Mouse (Mus musculus) T-helper 17 cell (primary cell): ENCODE data around the gene Cd300ld5.
"Not testable (repeated sequence)": the region's sequence is repeated elsewhere in the genome, so short reads cannot be mapped to it uniquely, and the experiment has no call there.

ENCODE experiments used
- in situ Hi-C, 2 experiments: fragments of 300-600 bp; cut with MboI, MseI; formaldehyde crosslinking; loops; 1 replicate in 1 of 2; 2 replicates in 1 of 2; pipeline ENCODE4 v1.15.1; 2025; ENCODE audit warnings: high pct_unique_total_duplicates in 2 of 2

Cd300ld5 gene

GRCm38 (mm10) chr11:115052206-115052605 lies 14.6 kb upstream of the Cd300ld5 start:
- in situ Hi-C loops, result loop anchor here in 1 of 2 experiments (5.0 kb wide), 1 partner anchor 35 kb away; the partner anchor contains the start of gene Cd300ld2

GRCm38 (mm10) chr11:115049282-115049895 lies 11.8 kb upstream of the Cd300ld5 start:
- in situ Hi-C loops, result no loop called here

- in situ Hi-C loops, result no loop called here
These were observed 10.7 kb upstream of the Cd300ld5 start, which contains the start of gene Cd300ld3 for GRCm38 (mm10) chr11:115048259-115048658. Gene Cd300ld3 (minus strand): TSS chr11:115048409.

GRCm38 (mm10) chr11:115026912-115027311 lies 10.7 kb downstream of the Cd300ld5 start, which contains the start of gene Cd300ld4:
Gene Cd300ld4 (minus strand): TSS chr11:115027012.
- in situ Hi-C loops, result not testable (repeated sequence)

- in situ Hi-C loops, result loop anchor here in 1 of 2 experiments (5.0 kb wide), 1 partner anchor 36 kb away; no protein-coding TSS in a partner anchor
These were observed 21.5 kb downstream of the Cd300ld5 start, which contains the start of gene Cd300ld2 for GRCm38 (mm10) chr11:115016093-115016492. Gene Cd300ld2 (minus strand): TSS chr11:115016193.

GRCm38 (mm10) chr11:115004070-115004469 lies 33.5 kb downstream of the Cd300ld5 start:
- in situ Hi-C loops, result loop anchor here (5.0 kb wide), 1 partner anchor 33 kb away; the partner anchor contains the start of gene Cd300ld5 (in 2 of the 2)

- in situ Hi-C loops, result loop anchor here (5.0 kb wide), 1 partner anchor 36 kb away; the partner anchor contains the start of gene Cd300ld5 (in 2 of the 2)
These were observed 36.0 kb downstream of the Cd300ld5 start, which contains the start of gene Cd300c2 for GRCm38 (mm10) chr11:115001474-115002040. Gene Cd300c2 (minus strand): TSS chr11:115001880.

- in situ Hi-C loops, result loop anchor here in 1 of 2 experiments (10.0 kb wide), 1 partner anchor 45 kb away; the partner anchor contains the start of gene Cd300ld5
These were observed 47.8 kb downstream of the Cd300ld5 start, which contains the start of gene Cd300ld for GRCm38 (mm10) chr11:114989793-114990192. Gene Cd300ld (minus strand): TSS chr11:114989922.

GRCm38 (mm10) chr11:114981866-114982265 lies 55.7 kb downstream of the Cd300ld5 start:
- in situ Hi-C loops, result loop anchor here in 1 of 2 experiments (10.0 kb wide), 1 partner anchor 53 kb away; the partner anchor contains the start of gene Cd300ld5
